Mouse (Mus musculus) thymus, postnatal 36 days (tissue): Measurements from ENCODE around the gene Hdac1.

Experiments
- DNase-seq, 2 experiments: peaks; one replicate each; pipeline ENCODE4 v3.0.0; 2022; ENCODE audit warnings: mixed read lengths in 2 of 2

Hdac1 gene

DNA sequence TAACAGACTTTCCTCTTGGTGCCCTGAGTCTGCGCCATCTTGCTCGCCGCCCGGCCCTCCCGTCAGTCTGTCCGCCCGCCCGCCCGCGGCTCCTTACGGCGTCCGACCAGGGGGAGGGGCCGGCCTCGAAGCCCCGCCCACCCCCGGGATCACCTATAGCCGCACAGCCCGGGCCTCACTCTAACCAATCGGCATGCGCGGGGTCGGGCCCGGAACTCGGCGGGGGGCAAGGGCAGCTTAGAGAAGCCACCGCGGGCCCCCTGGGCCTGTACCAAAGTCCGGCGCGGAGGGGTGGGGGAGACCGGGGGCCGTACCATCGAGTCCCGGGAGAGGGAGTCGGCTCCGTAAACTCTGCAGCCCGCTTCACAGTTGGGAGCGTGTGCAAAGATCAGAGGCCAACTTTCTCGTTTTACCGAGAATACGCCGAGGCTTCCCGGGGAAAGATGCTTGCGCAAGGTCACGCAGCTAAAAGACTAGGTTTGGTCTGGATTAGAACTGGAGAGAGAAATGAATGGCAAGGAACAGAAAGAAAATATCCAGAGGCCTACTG is at the start of gene Hdac1:
TSS of gene Hdac1 (minus strand) at position 122 of the 550 bp plus-strand sequence.
- peak; percentile 97 to 99 for DNase-seq

DNA sequence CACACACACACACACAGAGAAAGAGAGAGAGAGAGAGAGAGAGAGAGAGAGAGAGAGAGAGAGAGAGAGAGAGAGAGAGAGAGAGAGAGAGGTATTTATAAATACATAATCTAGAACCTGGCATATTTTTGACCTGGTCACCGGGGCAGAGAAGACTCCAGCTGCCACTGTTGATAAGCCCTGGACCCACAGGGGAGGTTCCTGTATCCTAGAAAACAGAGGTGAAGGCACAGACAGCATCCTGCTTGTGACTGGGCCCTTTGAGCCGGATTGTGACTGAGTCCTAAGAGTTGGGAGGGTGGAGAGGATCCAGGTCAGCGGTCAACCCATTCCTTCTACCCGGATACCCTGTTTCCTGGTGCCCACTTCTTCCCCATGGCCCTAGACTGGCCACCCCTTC is 46.4 kb upstream of the Hdac1 start:
- DNase-seq = no peak

GRCm38 (mm10) chr4:129586943-129587342 is 44.4 kb upstream of the Hdac1 start:
- DNase-seq = no peak

- no peak for DNase-seq
Measured at GRCm38 (mm10) chr4:129585773-129586172, 43.3 kb upstream of the Hdac1 start.

DNA sequence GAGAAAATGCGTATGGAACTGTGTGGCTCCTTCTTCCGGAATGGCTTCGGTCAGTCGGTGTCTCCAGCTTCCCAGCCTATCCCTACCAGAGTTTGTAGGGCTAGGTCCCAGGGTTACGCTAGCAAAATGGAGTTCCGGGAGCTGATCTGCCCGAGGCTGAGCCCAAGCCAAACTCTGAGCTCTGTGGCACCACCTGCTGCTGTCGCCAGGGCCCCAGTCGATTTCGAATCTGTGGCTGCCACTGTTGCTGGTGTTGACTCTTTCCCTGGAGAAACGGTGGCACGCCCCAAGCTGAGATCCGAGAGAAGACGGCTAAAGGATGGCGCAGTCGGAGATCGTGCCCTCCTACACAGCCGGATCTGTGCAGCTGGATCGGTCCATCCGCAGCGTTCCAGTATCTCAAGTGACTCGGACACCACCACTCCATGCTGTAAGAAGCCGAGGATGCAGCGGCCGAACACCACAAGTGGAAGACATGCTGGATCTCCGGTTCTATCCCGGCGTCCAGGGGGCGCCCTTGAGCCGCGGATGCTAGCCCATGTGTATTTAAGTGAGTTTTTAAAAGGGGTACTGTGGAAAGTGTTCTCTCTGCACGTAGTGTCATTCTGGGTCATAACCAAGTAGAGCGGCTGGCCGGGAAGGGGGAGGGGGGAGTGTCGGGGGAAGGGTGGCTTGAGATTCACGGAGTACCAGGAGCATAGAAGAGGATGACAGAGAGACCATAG is 42.5 kb upstream of the Hdac1 start:
- peak; percentile 89 to 92 for DNase-seq

DNA sequence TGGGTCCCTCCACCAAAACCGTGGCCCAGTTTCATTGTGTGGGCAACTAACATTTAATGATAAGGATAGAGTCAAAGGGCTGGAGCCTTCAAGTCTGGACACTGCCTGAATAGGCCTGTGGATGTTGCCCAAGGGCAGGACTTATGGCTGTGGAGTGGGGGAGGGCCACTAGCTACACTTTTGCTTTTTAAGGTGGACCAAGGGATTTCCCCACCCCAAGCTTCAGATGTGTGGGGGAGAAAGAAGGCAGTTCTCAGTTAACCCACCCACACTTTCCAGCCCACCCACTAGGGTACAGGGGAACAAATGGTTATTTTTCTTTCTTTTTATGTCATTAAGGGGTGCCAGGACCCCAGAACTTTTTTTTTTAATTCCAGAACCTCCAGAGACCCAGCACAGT is 41.9 kb upstream of the Hdac1 start:
- DNase-seq = no peak

DNA sequence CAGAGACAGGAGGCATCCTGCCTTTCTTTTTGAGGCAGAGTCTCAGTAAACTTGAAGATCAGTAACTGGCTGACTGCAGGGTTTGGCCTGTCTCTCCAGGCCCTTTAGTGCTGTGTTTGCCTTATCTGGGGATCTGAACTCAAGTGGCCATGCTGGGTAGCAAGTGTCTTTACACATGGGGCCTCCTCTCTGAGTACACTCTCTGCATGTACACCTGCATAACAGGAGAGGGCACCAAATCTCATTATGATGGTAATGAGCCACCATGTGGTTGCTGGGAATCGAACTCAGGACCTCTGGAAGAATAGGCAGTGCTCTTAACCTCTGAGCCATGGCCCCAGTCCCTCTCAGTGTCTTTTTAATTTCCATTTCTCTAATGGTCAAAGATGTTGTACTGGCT is 39.7 kb upstream of the Hdac1 start:
- DNase-seq = no peak

DNA sequence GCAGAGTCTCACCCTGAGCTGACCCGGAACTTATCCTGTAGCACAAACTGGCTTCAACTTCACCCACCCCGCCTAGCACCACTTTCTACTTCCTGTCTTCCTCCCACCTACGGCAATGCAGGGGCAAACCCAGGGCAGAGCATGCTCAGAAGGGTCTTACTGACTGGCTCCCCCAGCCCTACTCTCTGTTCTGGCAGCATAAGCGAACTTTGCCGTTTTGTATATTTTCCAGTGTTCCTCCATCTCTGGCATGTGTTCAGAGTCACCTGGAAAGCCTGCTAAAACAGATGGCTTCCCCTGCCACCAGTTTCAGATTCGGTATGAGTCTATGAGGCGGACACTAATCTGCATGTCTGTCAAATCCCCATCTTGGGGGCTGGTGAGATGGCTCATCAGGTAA is 37.8 kb upstream of the Hdac1 start:
- DNase-seq = peak; percentile 61 to 78

DNA sequence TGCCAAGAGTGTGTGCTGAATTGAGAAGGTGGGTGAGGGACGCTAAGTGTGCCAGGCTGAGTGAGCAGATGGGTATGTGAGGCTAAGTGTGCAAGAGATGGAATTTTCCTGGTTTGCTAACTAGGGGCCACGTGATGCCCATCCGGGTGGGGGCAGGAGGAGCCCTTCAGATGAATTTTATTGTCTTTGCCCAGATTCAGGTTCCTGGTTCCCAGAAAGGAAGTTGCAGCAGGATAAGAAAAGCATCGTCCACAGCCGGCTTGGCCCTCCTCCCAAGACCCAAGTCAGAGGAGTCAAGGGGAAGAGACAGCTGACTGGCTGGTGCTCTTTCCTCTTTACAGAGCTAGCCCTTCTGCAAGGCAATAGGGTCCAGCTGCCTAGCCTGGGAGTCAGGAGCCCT is 36.0 kb upstream of the Hdac1 start, which contains the start of gene Fam167b:
TSS of gene Fam167b (minus strand) at position 84 of the 400 bp plus-strand sequence.
- DNase-seq = no peak

DNA sequence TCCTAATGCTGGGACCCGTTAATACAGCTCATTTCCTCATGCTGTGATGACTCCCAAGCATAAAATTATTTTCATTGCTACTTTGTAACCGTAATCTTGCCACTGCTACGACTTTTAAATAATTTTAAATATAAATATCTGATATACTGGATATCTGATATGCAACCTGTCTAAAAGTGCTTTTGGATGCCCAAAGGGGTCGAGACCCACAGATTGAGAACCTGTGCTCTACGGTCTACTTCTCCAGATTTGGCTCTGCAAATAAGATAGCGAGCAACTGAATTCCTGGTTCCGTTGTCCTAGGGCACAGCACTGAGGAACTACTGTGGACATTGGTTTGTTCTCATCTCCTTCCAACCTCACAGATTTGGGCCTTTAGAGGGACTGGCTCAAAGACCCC is 35.2 kb upstream of the Hdac1 start:
- DNase-seq = no peak

DNA sequence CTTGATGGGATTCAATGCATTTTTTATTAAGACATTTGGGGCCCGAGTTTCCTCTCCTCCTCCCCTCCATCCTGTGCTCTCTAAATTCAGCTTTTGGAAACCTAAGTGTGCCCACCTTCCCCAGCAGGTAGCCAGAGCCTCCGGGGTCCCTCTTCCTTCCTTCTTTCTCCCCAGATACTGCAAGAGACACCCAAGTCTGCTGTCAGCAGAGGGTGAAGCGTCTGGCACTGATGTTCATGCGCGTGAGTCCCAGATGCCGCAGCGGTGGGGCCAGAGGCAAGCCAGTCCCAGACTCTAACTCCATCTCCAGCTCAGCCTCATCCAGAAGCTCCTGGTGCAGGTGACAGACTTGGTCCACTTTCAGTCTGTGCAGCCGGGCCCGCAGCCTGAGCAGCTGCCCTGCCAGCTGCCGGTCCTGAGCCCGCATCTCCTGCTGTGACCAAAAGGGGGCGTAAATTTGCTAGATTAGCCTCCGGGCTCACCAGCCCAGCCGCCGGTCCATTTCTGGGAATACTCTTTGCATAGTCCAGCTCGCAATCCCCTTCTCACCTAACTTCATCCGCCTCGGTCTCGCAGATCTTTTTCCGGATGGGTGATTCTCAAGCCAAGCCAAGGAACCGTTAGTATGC is 34.5 kb upstream of the Hdac1 start:
- peak; percentile 86 for DNase-seq

DNA sequence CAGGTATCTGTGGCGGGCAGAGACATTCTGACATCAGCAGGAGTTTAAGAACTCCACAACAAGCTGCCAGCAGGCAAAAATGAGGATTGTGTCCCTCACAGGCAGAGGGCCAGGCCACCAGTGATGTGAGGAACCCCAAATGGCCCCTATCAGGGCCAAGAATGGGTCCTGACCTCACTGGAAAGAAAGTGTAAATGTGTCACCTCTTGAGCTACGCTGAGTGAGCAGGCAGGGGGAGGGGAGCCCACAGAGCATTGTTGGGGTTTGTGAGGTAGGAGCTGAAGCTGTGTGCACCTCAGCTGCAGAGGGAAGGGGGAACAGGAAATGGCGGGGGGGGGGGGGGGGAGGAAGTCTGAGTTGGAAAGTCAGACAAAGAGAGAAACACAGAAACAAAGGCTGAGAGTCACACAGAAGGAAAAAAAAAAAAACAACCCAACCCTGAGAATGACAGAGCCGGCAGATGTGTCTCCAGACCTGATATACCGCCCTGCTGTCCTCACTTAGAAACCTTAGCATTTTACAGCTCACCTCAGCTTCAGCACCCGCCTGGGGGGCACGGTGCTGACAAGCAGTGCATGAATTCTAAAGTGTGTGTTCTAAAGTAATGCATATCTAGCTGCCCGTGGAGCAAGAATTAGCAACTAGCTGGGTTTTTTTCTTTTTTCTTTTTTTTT is 32.8 kb upstream of the Hdac1 start:
- peak; percentile 91 to 95 for DNase-seq

DNA sequence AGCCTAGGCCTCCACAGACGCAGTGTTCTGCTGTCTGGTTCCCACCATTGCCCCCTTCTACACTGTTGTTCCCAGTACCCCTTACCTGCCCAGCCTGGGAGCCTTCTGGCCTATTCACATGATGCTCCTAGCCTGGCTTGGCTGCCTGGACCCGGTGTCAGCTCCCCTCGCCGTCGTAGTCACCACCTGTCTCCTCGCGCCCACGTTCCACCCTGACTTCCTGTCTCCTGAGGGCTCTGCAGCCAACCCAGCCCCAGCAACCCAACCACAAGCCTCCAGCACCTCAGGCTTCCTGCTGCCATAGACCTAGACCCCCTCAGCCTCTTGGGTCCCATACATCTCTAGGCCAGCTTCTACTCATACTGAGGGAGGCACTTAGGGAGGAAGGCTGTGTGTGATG is 30.9 kb upstream of the Hdac1 start, which contains the start of gene Lck:
TSS of gene Lck (minus strand) at position 212 of the 400 bp plus-strand sequence.
- DNase-seq = peak; percentile 87 to 93

DNA sequence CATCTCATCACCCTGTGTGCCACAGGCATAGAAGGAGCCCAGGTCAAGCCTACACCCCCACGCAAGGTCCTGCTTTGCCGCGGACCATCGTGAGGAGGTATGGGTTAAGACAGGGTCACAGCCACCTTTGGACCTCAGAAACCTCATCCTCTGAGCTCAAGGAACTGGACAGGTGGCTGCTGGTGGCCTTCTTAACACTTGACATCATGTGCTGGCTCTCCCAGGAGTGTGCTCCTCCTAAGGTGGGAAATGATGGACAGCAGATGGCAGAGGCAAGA is 30.5 kb upstream of the Hdac1 start:
- peak; percentile 29 to 41 for DNase-seq

GRCm38 (mm10) chr4:129572236-129573092 is 30.0 kb upstream of the Hdac1 start:
- peak in 1 of 2 experiments; percentile 29 for DNase-seq

DNA sequence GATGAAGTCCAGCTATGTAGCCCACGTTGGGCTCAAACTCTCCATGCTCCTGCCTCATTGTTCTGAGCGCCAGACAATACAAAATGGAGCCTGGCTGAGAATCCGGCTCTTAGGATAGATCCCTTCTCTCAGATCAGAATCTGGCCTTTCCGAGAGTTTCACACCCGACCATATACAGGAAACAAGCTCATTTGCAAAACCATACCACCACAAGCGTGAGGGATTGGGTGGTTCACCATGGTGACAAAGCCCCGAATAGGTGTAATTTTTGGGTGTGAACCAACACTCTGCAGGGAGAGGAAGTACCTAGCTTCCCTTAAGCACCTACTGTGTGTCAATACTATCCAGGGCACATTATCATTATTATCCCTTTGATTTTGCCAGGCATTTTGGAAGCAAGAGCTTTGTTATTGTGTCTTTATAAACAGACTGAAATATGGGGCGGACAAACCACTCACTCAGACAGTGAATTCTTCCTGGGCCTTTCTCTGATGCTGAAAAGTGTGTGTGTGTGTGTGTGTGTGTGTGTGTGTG is 29.1 kb upstream of the Hdac1 start:
- DNase-seq = peak in 1 of 2 experiments; percentile 39

- DNase-seq = no peak
Measured at GRCm38 (mm10) chr4:129570028-129570427, 27.5 kb upstream of the Hdac1 start.

GRCm38 (mm10) chr4:129568366-129568765 is 25.9 kb upstream of the Hdac1 start:
- no peak for DNase-seq

DNA sequence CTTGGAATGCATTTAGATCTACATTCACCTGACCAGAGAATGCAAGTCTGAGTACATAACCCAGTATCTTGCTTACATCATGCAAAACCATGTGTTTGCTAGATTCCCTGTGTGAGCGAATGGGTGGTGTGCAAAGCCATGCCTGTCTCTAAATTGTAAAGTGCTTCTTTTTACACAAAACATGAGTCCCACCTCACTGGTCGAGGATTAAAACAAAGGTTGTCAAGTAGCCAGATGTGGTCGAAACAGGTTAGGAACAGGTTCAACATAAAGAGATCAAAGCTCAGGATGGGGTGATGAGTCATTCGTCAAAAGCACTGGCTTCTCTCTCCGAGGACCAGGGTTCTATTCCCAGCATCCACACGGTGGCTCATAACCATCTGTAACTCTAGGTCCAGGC is 22.6 kb upstream of the Hdac1 start:
- no peak for DNase-seq

DNA sequence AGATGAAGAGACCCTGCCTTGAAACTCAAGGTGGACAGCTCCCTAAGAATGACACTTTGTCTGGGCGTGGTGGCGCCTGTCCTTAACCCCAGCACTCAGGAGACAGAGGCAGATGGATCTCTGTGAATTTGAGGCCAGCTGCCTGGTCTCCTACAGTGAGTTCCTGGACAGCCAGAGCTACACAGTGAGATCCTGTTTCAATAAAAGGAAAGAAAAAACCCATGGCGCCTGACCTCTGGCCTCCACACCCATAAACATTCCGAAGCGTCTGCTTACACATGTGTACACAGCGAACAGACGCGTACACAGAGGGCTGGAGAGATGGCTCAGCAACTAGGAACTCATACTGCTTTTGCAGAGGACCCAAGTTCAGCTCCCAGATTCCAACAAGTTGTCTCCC is 21.2 kb upstream of the Hdac1 start:
- no peak for DNase-seq

DNA sequence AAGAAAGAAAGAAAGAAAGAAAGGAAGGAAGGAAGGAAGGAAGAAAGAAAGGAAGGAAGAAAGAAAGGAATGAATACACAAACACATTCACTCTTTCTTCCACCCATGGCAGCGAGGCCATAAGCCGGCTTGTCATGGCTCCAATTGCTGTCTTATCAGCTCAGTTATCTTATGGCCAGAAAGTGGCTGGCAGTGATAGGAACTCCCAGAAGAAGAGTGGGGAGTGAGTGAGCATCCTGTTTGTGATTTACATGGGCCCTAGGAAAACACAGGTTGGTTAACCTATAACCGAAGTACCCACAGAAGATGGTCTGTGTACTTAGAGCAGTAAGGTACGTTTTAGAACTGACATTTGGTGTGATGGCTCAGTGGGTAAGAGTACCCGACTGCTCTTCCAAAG is 18.7 kb upstream of the Hdac1 start:
- DNase-seq = no peak

GRCm38 (mm10) chr4:129558321-129558955 is 15.9 kb upstream of the Hdac1 start:
- peak; percentile 90 to 95 for DNase-seq
